Mouse (Mus musculus): ENCODE results near the gene Map3k9. TPM values are rescaled to one million over a fixed set of nuclear protein-coding genes. Genes with fewer than 3 reads are reported as not detected.

The Map3k9 gene
- polyA plus RNA-seq (2021; fragmentation: Nextera tagmentation) = 3.2 and 7.3 TPM in 2 replicates
- long read RNA-seq, experiment 1, partial matches to known transcripts = 4 of 7 reads
- long read RNA-seq, experiment 1, other reads (novel, unspliced or antisense) = 3 of 7 reads
- long read RNA-seq, experiment 2, partial matches to known transcripts = 1 of 1 reads
- long read RNA-seq, experiment 2, other reads (novel, unspliced or antisense) = 0 of 1 reads

DNA sequence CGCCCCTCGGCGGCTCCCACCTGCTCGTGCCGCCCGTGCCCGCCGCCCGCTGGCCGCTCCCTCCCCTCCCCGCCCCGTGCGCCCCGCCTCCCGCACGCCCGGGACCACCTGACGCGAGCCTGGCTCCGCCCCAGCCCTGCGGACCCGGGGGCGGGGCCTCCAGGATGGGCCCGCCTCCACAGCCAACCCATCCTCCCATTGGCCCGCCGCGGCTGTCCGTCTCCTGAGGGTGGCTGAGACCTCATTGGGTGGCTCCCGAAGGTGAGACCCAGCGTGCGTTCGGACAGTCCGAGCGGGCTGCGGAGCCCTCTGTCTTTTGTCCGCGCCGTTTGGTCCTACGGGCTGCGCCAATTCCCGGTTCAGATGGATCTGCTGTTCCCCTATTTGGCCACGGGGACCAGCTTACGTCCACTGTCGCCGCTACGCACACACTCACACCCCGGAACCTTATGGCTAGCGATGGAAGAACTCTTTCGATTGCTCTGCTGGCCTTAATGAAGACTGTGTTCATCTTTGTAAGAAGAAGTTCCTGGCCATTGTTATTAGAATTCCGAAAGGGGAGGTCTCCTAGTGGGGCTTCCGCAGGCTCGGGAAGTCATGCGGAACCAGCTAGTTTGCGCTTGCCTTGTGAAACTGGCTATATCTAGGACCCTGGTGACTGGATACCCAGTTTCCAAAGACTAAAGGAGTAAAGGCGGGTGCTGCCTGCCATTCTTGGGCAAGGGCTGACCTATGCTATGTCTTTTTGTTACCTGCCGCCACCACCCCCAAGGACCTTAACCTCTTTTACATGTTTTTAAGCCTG, at the start of gene Map3k9:
Gene Map3k9 (minus strand): TSS at position 71 of the 805 bp plus-strand sequence.

Other genes starting within 250 kb of the Map3k9 start
- 37.0 and 56.7 TPM in 2 replicates for gene Gm20498, start 248.3 kb downstream of the Map3k9 start, polyA plus RNA-seq (2021; fragmentation: Nextera tagmentation)
- 16.6 and 29.6 TPM in 2 replicates for gene Synj2bp, start 248.3 kb downstream of the Map3k9 start, polyA plus RNA-seq (2021; fragmentation: Nextera tagmentation)
- gene Adam21, start 212.7 kb downstream of the Map3k9 start, polyA plus RNA-seq (2021; fragmentation: Nextera tagmentation) = 0.18 and 0.20 TPM in 2 replicates
- 36.8 and 42.7 TPM in 2 replicates for gene Med6, start 186.2 kb downstream of the Map3k9 start, polyA plus RNA-seq (2021; fragmentation: Nextera tagmentation)
- gene Ttc9, start 149.9 kb downstream of the Map3k9 start, polyA plus RNA-seq (2021; fragmentation: Nextera tagmentation) = 5.6 and 21.8 TPM in 2 replicates
- gene Pcnx, start 78.8 kb upstream of the Map3k9 start, polyA plus RNA-seq (2021; fragmentation: Nextera tagmentation) = 17.7 TPM in 2 replicates

All from left cerebral cortex, adult 6 months (tissue).